Mouse (Mus musculus): ENCODE data around the gene Bbs10. TPM values are rescaled to one million over a fixed set of nuclear protein-coding genes. Genes with fewer than 3 reads are reported as not detected.

The Bbs10 gene
- polyA plus RNA-seq (2014; fragmentation: Nextera tagmentation; extraction: Ambion mirVana): 4.0 and 5.8 TPM in 2 replicates

GRCm38 (mm10) chr10:111298140-111299098, at the start of gene Bbs10:
Gene Bbs10, plus strand, starts transcription at chr10:111298679.
- H3K4me2 ChIP-seq (ENCODE audit: low read depth, low read length): peak within 1 kb of the TSS; percentile 71
- DNase-seq (ENCODE audit: low spot score) (peak; percentile 99), ATAC-seq (ENCODE audit: low read depth) (peak; percentile 99)
- H3K9ac ChIP-seq (ENCODE audit: low read depth, low read length): peak within 1 kb of the TSS; percentile 78
- H3K36me3 ChIP-seq (ENCODE audit: control insufficient read depth, insufficient read depth, low read length): peaks cover under 1% of the 10 kb centered on the region; the same call in 1 of the 2 replicates
- peak within 1 kb of the TSS; percentile 90 for H3K27ac ChIP-seq (replicated peaks; ENCODE audit: low read depth, low read length)
- H3K4me3 ChIP-seq (ENCODE audit: low read depth, low read length): peak within 1 kb of the TSS; percentile 67
- no peaks in the 10 kb centered on the region for H3K27me3 ChIP-seq (replicated peaks; ENCODE audit: control insufficient read depth, insufficient read depth, low read length)
- H3K9me3 ChIP-seq (ENCODE audit: control insufficient read depth, low read length): no peaks in the 10 kb centered on the region
- peaks cover 5% of the 10 kb centered on the region; the same call in 1 of the 2 replicates for H3K4me1 ChIP-seq (ENCODE audit: control insufficient read depth, insufficient read depth, low read length)
- WGBS: 1% methylated on average over 29 of the region's 54 CpGs

GRCm38 (mm10) chr10:111250192-111250591, 48.3 kb upstream of the Bbs10 start:
- H3K4me1 ChIP-seq (ENCODE audit: control insufficient read depth, insufficient read depth, low read length): 0 out of 2 replicates have a peak, but pooled peaks cover 8% of the 10 kb centered on the region
- no peak overlapping the region for H3K4me2 ChIP-seq (ENCODE audit: low read depth, low read length)
- no peak overlapping the region for H3K9ac ChIP-seq (ENCODE audit: low read depth, low read length)
- no peaks in the 10 kb centered on the region for H3K27me3 ChIP-seq (replicated peaks; ENCODE audit: control insufficient read depth, insufficient read depth, low read length)
- H3K36me3 ChIP-seq (ENCODE audit: control insufficient read depth, insufficient read depth, low read length): no peaks in the 10 kb centered on the region
- H3K27ac ChIP-seq (replicated peaks; ENCODE audit: low read depth, low read length): no peak overlapping the region
- 92% methylated on average over 4 of the region's 4 CpGs for WGBS
- no peak for DNase-seq (ENCODE audit: low spot score)
- H3K9me3 ChIP-seq (ENCODE audit: control insufficient read depth, low read length): no peaks in the 10 kb centered on the region
- H3K4me3 ChIP-seq (ENCODE audit: low read depth, low read length): no peak overlapping the region
- no peak for ATAC-seq (ENCODE audit: low read depth)

DNA sequence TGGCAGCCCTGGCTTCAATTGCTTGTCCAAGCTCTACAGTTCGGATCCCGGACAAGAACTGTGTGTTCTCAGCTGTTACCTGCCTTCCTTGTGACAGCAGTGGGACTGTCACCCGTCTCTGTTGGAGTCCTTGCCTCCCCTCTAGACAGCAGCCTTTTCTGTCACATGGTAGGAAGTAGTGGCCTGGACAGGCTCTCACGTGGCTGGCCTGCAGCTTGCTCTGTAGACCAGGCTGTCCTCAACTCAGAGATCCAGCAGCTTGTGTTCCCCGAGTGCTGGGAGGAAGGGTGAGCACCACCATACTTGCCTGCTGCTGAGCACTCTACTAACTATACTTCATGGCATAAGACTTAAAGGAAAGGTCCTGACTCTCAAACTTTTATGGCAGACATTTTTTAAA, 46.8 kb upstream of the Bbs10 start:
- H3K27me3 ChIP-seq (replicated peaks; ENCODE audit: control insufficient read depth, insufficient read depth, low read length): no peaks in the 10 kb centered on the region

GRCm38 (mm10) chr10:111255228-111255627, 43.3 kb upstream of the Bbs10 start:
- no peak overlapping the region for H3K4me2 ChIP-seq (ENCODE audit: low read depth, low read length)
- WGBS: 90% methylated on average over 6 of the region's 6 CpGs
- H3K9me3 ChIP-seq (ENCODE audit: control insufficient read depth, low read length): no peaks in the 10 kb centered on the region
- ATAC-seq (ENCODE audit: low read depth) (no peak), DNase-seq (ENCODE audit: low spot score) (no peak)
- no peaks in the 10 kb centered on the region for H3K4me1 ChIP-seq (ENCODE audit: control insufficient read depth, insufficient read depth, low read length)
- H3K36me3 ChIP-seq (ENCODE audit: control insufficient read depth, insufficient read depth, low read length): no peaks in the 10 kb centered on the region
- no peaks in the 10 kb centered on the region for H3K27me3 ChIP-seq (replicated peaks; ENCODE audit: control insufficient read depth, insufficient read depth, low read length)
- H3K9ac ChIP-seq (ENCODE audit: low read depth, low read length): no peak overlapping the region
- no peak overlapping the region for H3K4me3 ChIP-seq (ENCODE audit: low read depth, low read length)
- no peak overlapping the region for H3K27ac ChIP-seq (replicated peaks; ENCODE audit: low read depth, low read length)

More for the DNA sequence above, 46.8 kb upstream of the Bbs10 start:
- Histone ChIP-seq H3K9me3 (ENCODE audit: control insufficient read depth, low read length) (no peaks in the 10 kb centered on the region), H3K4me3 (ENCODE audit: low read depth, low read length) (no peak overlapping the region), H3K36me3 (ENCODE audit: control insufficient read depth, insufficient read depth, low read length) (no peaks in the 10 kb centered on the region), H3K27ac (replicated peaks; ENCODE audit: low read depth, low read length) (no peak overlapping the region), H3K4me1 (ENCODE audit: control insufficient read depth, insufficient read depth, low read length) (0 out of 2 replicates have a peak, but pooled peaks cover 8% of the 10 kb centered on the region), H3K4me2 (ENCODE audit: low read depth, low read length) (no peak overlapping the region), H3K9ac (ENCODE audit: low read depth, low read length) (no peak overlapping the region)
- ATAC-seq (ENCODE audit: low read depth) (no peak), DNase-seq (ENCODE audit: low spot score) (no peak)
- WGBS: 69% methylated on average over 5 of the region's 5 CpGs

- Histone ChIP-seq H3K36me3 (ENCODE audit: control insufficient read depth, insufficient read depth, low read length) (no peaks in the 10 kb centered on the region), H3K9me3 (ENCODE audit: control insufficient read depth, low read length) (no peaks in the 10 kb centered on the region), H3K27ac (replicated peaks; ENCODE audit: low read depth, low read length) (no peak overlapping the region), H3K9ac (ENCODE audit: low read depth, low read length) (no peak overlapping the region), H3K27me3 (replicated peaks; ENCODE audit: control insufficient read depth, insufficient read depth, low read length) (no peaks in the 10 kb centered on the region), H3K4me3 (ENCODE audit: low read depth, low read length) (no peak overlapping the region), H3K4me2 (ENCODE audit: low read depth, low read length) (no peak overlapping the region), H3K4me1 (ENCODE audit: control insufficient read depth, insufficient read depth, low read length) (no peaks in the 10 kb centered on the region)
- DNase-seq (ENCODE audit: low spot score) (no peak), ATAC-seq (ENCODE audit: low read depth) (no peak)
- WGBS: 91% methylated on average over 3 of the region's 3 CpGs
Observed at GRCm38 (mm10) chr10:111256156-111256555, 42.3 kb upstream of the Bbs10 start.

- Histone ChIP-seq H3K9ac (ENCODE audit: low read depth, low read length) (no peak overlapping the region), H3K4me2 (ENCODE audit: low read depth, low read length) (no peak overlapping the region), H3K27me3 (replicated peaks; ENCODE audit: control insufficient read depth, insufficient read depth, low read length) (no peaks in the 10 kb centered on the region), H3K9me3 (ENCODE audit: control insufficient read depth, low read length) (no peaks in the 10 kb centered on the region), H3K27ac (replicated peaks; ENCODE audit: low read depth, low read length) (no peak overlapping the region), H3K4me3 (ENCODE audit: low read depth, low read length) (no peak overlapping the region), H3K4me1 (ENCODE audit: control insufficient read depth, insufficient read depth, low read length) (no peaks in the 10 kb centered on the region), H3K36me3 (ENCODE audit: control insufficient read depth, insufficient read depth, low read length) (no peaks in the 10 kb centered on the region)
- ATAC-seq (ENCODE audit: low read depth) (no peak), DNase-seq (ENCODE audit: low spot score) (no peak)
- 82% methylated on average over 3 of the region's 3 CpGs for WGBS
Observed at GRCm38 (mm10) chr10:111257358-111257757, 41.1 kb upstream of the Bbs10 start.

DNA sequence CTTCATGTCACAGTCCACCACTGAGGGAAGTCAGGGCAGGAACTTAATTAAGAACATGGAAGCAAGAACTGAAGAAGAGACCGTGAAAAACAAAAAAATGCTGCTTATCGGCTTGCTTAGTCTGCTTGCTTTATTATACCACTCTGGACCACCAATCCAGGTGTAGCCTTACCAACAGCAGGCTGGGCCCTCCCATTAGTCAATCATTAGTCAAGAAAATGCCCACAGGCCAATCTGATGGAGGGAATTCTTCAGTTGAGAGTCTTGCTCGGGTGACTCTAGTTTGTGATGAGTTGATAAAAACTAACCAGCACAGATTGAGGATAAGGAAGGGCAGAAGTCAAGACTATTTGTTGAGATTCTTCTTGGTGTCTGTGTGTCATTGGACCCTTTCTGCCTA, 40.2 kb upstream of the Bbs10 start:
- no peaks in the 10 kb centered on the region for H3K9me3 ChIP-seq (ENCODE audit: control insufficient read depth, low read length)
- no peak for DNase-seq (ENCODE audit: low spot score)
- H3K4me3 ChIP-seq (ENCODE audit: low read depth, low read length): no peak overlapping the region
- no peak overlapping the region for H3K4me2 ChIP-seq (ENCODE audit: low read depth, low read length)
- no peak overlapping the region for H3K9ac ChIP-seq (ENCODE audit: low read depth, low read length)
- H3K4me1 ChIP-seq (ENCODE audit: control insufficient read depth, insufficient read depth, low read length): no peaks in the 10 kb centered on the region
- H3K27ac ChIP-seq (replicated peaks; ENCODE audit: low read depth, low read length): no peak overlapping the region
- ATAC-seq (ENCODE audit: low read depth): no peak
- WGBS: 89% methylated on average over 3 of the region's 3 CpGs
- H3K36me3 ChIP-seq (ENCODE audit: control insufficient read depth, insufficient read depth, low read length): no peaks in the 10 kb centered on the region
- H3K27me3 ChIP-seq (replicated peaks; ENCODE audit: control insufficient read depth, insufficient read depth, low read length): no peaks in the 10 kb centered on the region

DNA sequence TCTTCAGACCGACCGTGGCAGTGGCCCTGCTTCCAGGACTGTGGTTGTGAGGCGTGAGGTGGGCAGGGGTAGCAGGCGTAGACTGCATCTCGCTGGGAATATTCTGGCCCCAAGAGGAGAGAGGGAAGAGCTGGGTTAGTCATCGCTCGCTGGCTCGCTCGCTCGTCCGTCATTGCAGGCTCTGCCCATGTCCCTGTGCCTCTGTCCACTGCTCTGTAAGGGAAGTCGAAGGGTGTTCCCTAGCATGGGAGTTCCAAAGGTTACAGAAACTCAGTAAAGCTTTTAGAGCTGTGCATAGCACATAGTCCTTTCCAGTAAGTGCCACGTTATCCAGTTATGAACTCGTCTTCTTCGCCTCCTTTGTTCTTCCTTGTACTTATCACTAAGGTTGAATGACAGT, 26.8 kb upstream of the Bbs10 start:
- peaks cover 54% of the 10 kb centered on the region for H3K36me3 ChIP-seq (ENCODE audit: control insufficient read depth, insufficient read depth, low read length)
- ATAC-seq (ENCODE audit: low read depth): no peak
- H3K4me2 ChIP-seq (ENCODE audit: low read depth, low read length): no peak overlapping the region
- H3K27ac ChIP-seq (replicated peaks; ENCODE audit: low read depth, low read length): no peak overlapping the region
- H3K9me3 ChIP-seq (ENCODE audit: control insufficient read depth, low read length): no peaks in the 10 kb centered on the region
- H3K27me3 ChIP-seq (replicated peaks; ENCODE audit: control insufficient read depth, insufficient read depth, low read length): no peaks in the 10 kb centered on the region
- H3K9ac ChIP-seq (ENCODE audit: low read depth, low read length): no peak overlapping the region
- DNase-seq (ENCODE audit: low spot score): no peak
- no peaks in the 10 kb centered on the region for H3K4me1 ChIP-seq (ENCODE audit: control insufficient read depth, insufficient read depth, low read length)
- H3K4me3 ChIP-seq (ENCODE audit: low read depth, low read length): no peak overlapping the region
- 88% methylated on average over 15 of the region's 15 CpGs for WGBS
